Mouse (Mus musculus) testis, adult 2 months (tissue): ENCODE results near the gene R3hdml. TPM values are rescaled to one million over a fixed set of nuclear protein-coding genes. Genes with fewer than 3 reads are reported as not detected.

ENCODE experiments used
- H3K27ac ChIP-seq: fragments of 200-500 bp; 2 replicates; pipeline ENCODE4 v1.5.1; 2012; ENCODE audit warnings: low read depth, low read length; ENCODE audit not compliant: control insufficient read depth, insufficient read depth
- H3K27me3 ChIP-seq: fragments of 200-500 bp; 2 replicates; pipeline ENCODE4 v1.6.1; 2012; ENCODE audit warnings: mild to moderate bottlenecking, low read length, moderate library complexity; ENCODE audit not compliant: control insufficient read depth, insufficient read depth
- H3K36me3 ChIP-seq: fragments of 200-500 bp; 2 replicates; pipeline ENCODE4 v1.6.1; 2012; ENCODE audit warnings: mild to moderate bottlenecking, low read length; ENCODE audit not compliant: control insufficient read depth, insufficient read depth
- H3K4me1 ChIP-seq: fragments of 200-500 bp; 2 replicates; pipeline ENCODE4 v1.6.1; 2012; ENCODE audit warnings: low read length; ENCODE audit not compliant: control insufficient read depth, insufficient read depth
- H3K4me3 ChIP-seq: fragments of 200-500 bp; 2 replicates; pipeline ENCODE4 v1.5.1; 2012; ENCODE audit warnings: low read depth, mild to moderate bottlenecking, low read length, moderate library complexity, mixed read lengths; ENCODE audit not compliant: control insufficient read depth
- CTCF ChIP-seq: fragments of 200-500 bp; IDR thresholded peaks from 2 replicates; pipeline ENCODE4 v1.5.1; 2012; ENCODE audit warnings: low read depth, mild to moderate bottlenecking, inconsistent platforms, low read length, moderate library complexity; ENCODE audit not compliant: control insufficient read depth, insufficient read depth, insufficient replicate concordance
- POLR2A ChIP-seq: fragments of 200-500 bp; IDR thresholded peaks from 2 replicates; pipeline ENCODE4 v1.6.1; 2012; ENCODE audit warnings: low read depth, mild to moderate bottlenecking, inconsistent platforms, low read length, moderate library complexity; ENCODE audit not compliant: control insufficient read depth
- polyA plus RNA-seq: library from polyadenylated mRNA; depleted of rRNA; stranded (reverse); fragments of >200 nt; gene quantifications from 2 replicates; pipeline ENCODE4 v1.2.3, GENCODE M21; 2012

The R3hdml gene
- polyA plus RNA-seq, 1 experiment: not detected

DNA sequence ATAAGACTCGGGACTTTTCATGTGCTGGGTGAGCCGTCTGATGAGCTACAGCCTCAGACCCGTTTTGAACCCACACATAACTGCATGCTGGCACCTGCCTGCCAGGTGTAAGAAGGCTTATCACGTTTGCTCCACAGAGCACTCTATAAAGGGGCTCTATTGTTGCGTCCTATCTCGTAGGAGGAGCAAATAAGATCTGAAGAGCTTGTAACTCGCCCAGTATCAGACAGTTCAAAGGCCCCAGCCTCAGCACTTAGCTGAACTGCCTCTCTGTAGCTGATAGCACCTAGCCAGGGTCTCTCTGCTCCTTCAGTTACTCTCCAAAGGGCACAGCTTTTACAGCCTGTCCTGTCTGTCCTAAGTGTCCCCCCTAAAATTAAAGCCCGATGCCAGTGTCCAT is 38.3 kb downstream of the R3hdml start:
- Histone ChIP-seq H3K27ac (no peak overlapping the region), H3K36me3 (no peaks in the 10 kb centered on the region), H3K4me1 (peaks cover 7% of the 10 kb centered on the region), H3K4me3 (no peak overlapping the region), H3K27me3 (no peaks in the 10 kb centered on the region)
- TF ChIP-seq POLR2A (no peak), CTCF (no peak)

DNA sequence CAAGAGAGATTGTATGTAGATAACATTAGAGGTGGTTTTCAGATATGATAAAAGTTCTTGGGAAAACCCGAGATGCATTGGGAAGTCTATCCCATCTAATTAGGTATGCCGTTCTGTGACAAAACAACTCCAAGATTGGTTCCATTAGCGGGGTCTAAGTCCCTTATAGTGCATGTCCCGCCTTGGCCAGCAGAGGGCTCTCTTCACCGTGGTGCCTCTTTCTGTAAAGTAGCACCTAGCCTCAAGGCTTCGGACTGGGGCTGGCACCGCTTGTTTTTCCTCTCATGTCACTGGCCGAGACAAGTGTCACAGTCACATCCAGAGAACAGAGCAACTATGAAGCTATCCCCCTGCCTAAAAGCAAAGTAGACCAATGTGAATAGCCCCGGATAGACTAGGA is 39.8 kb downstream of the R3hdml start:
- Histone ChIP-seq H3K4me1 (peaks cover 7% of the 10 kb centered on the region), H3K4me3 (no peak overlapping the region), H3K27ac (no peak overlapping the region), H3K36me3 (no peaks in the 10 kb centered on the region), H3K27me3 (no peaks in the 10 kb centered on the region)
- peak; percentile 96 for TF ChIP-seq CTCF
- TF ChIP-seq POLR2A: no peak

DNA sequence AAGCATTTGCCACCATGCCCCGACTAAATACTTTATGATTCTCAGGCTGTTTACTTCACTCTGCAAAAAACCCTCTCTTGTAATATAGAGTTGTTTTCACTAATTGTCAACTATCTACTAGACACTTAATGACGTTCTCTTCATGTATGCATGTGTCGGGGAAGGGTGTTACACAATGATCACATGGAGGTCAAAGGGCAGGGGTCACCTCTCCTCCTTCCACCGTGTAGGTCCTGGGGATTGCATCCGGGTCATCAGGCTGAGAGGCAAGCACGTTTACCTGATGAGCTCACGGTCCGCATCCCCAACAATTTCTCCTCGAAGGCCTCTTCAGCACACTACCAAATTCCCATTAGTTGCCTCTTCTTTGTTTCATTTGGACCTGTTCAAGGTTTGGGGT is 41.1 kb downstream of the R3hdml start:
- H3K4me3 ChIP-seq: no peak overlapping the region
- no peaks in the 10 kb centered on the region for H3K27me3 ChIP-seq
- peaks cover 7% of the 10 kb centered on the region for H3K4me1 ChIP-seq
- no peak overlapping the region for H3K27ac ChIP-seq
- TF ChIP-seq CTCF (no peak), POLR2A (no peak)
- H3K36me3 ChIP-seq: no peaks in the 10 kb centered on the region

DNA sequence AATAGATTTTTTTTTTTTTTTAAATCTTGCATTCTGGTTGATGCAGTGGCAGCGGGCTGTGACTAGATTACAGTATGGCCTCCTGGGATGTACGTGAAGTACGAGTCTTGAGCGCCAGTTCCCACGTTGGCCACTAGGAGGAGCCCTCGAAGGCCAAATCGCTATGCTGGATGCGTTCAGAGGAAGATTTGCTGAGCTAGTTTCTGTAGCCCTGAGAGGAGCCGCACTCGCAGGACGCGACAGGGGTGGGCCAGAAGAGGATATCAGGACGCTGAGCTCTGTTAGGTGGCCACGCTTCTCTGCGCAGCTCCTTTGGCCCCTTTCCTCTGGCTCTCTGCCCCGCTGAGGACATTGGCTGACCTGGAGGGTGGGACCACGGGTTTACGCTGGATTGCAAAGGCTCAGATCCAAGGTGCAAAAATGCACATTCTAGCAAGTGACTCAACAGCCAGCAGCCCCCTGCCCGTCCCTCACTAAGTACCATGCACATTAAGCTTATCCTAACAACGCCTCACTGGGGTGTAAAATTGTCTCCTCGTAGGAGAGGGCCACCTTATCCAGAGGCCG is 42.9 kb downstream of the R3hdml start:
- Histone ChIP-seq H3K27me3 (no peaks in the 10 kb centered on the region), H3K4me1 (peaks cover 7% of the 10 kb centered on the region), H3K4me3 (peak overlapping the region; percentile 53), H3K27ac (peak overlapping the region; percentile 10; the same call in 1 of the 2 replicates), H3K36me3 (no peaks in the 10 kb centered on the region)
- TF ChIP-seq CTCF (peak; percentile 99), POLR2A (no peak)

DNA sequence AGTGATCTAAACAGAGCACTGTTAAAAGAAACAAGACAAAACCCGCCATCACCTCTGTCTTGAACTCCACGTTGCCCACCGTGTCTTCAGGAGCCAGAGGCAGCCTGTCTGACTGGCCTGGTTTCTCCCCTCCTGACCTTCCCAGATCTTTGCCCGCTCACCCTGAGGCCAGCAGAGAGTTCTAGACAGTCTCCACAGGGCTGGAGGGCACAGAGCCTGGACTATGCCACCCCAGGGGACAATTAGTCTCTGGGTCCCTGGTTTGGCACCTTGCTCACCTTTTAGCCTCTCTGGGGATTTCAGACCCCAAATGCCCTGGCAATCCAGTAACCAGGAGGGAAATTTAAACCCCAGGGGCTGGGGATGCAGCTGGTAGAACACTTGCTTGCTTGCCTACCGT is 45.3 kb downstream of the R3hdml start:
- H3K4me1 ChIP-seq: peaks cover 4% of the 10 kb centered on the region
- no peak for TF ChIP-seq POLR2A
- TF ChIP-seq CTCF: no peak
- H3K4me3 ChIP-seq: no peak overlapping the region
- no peak overlapping the region for H3K27ac ChIP-seq
- no peaks in the 10 kb centered on the region for H3K27me3 ChIP-seq
- H3K36me3 ChIP-seq: no peaks in the 10 kb centered on the region

DNA sequence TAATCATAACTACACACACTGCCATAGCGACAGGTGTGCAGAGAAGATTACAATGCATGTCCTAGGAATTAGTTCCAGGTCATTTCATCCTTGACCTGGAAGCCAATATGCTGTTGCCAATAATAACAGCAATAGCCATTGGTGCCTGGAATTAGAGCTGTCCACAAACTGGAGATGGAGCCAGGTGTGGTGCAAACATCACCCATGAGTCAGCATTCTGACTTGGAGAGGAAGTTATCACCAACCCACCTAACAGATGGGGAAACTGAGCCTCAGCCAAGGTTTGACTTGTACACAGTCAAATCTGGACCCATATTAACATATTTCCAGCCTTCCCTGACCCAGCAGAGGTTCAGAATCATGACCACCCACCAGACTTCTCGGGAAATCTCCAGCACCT is 46.3 kb downstream of the R3hdml start:
- Histone ChIP-seq H3K4me1 (peaks cover 4% of the 10 kb centered on the region), H3K36me3 (no peaks in the 10 kb centered on the region), H3K27me3 (no peaks in the 10 kb centered on the region), H3K27ac (no peak overlapping the region), H3K4me3 (no peak overlapping the region)
- no peak for TF ChIP-seq POLR2A
- no peak for TF ChIP-seq CTCF

DNA sequence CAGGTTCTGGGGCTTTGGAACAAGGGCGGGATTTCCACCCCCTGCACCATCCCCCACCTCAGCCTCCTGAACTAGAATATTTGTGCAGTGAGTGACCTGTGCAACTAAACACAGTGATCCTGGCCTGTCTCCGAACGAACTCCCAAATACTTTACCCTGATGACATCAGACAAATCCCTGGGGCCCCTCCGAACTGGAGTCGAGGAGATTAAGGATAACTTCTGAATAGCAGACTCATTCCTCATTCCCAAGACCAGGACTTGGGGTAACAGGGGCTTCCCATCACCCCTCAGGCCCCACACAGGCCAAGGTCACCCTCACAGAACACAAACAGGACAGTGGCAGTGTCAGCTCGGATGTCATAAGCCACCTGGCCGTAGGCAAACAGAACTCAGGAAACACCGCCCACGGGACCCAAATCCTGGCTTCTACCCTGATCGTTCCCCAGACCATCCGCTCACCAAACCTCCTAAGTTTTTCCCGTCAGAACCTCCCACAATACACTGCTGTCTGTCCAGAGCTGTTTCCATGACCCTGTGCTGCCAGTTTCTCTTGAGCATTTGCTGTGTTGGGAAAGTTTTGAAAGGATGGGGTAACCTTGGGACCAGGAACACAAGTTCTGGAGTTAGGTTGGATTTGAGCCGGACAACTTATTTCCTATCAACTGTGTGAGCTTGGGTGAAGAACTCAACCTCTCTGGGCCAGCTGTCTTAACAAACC is 47.4 kb downstream of the R3hdml start:
- peaks cover 4% of the 10 kb centered on the region for H3K4me1 ChIP-seq
- no peaks in the 10 kb centered on the region for H3K27me3 ChIP-seq
- no peak overlapping the region for H3K4me3 ChIP-seq
- H3K27ac ChIP-seq: no peak overlapping the region
- no peaks in the 10 kb centered on the region for H3K36me3 ChIP-seq
- no peak for TF ChIP-seq POLR2A
- TF ChIP-seq CTCF: no peak
